Mouse (Mus musculus) neural tube, embryonic 11.5 days (tissue): ENCODE data around the gene Acsl1. TPM values are rescaled to one million over a fixed set of nuclear protein-coding genes. Genes with fewer than 3 reads are reported as not detected.

ENCODE experiments used
- ATAC-seq: fragments of 200-750 bp; cut with Nextera tagmentation; 2 replicates; pipeline ENCODE4 v1.8.0; 2017; ENCODE audit warnings: moderate number of reproducible peaks, mild to moderate bottlenecking, moderate TSS enrichment, moderate library complexity; ENCODE audit not compliant: insufficient read depth, low FRiP score, low TSS enrichment
- DNase-seq: peaks from one replicate; pipeline ENCODE4 v3.0.0-alpha.2; 2015; ENCODE audit warnings: low spot score
- H3K27ac ChIP-seq: fragments of 300-500 bp; sonication (generic); 2 replicates; pipeline ENCODE4 v1.5.1; 2014; ENCODE audit warnings: low read depth, mild to moderate bottlenecking, low read length
- H3K27me3 ChIP-seq: fragments of 300-500 bp; sonication (generic); 2 replicates; pipeline ENCODE4 v1.6.1; 2014; ENCODE audit warnings: mild to moderate bottlenecking, low read length, mixed read lengths; ENCODE audit not compliant: control insufficient read depth, insufficient read depth
- H3K36me3 ChIP-seq: fragments of 300-500 bp; sonication (generic); 2 replicates; pipeline ENCODE4 v1.6.1; 2014; ENCODE audit warnings: mild to moderate bottlenecking, low read length, moderate library complexity, mixed read lengths; ENCODE audit not compliant: control insufficient read depth, insufficient read depth
- H3K4me1 ChIP-seq: fragments of 300-500 bp; sonication (generic); 2 replicates; pipeline ENCODE4 v1.6.1; 2014; ENCODE audit warnings: low read length, mixed read lengths; ENCODE audit not compliant: control insufficient read depth, insufficient read depth
- H3K4me2 ChIP-seq: fragments of 300-500 bp; sonication (generic); 2 replicates; pipeline ENCODE4 v1.6.1; 2014; ENCODE audit warnings: low read depth, mild to moderate bottlenecking, moderate library complexity
- H3K4me3 ChIP-seq: fragments of 300-500 bp; sonication (generic); 2 replicates; pipeline ENCODE4 v1.5.1; 2014; ENCODE audit warnings: low read depth, low read length
- H3K9ac ChIP-seq: fragments of 300-500 bp; sonication (generic); 2 replicates; pipeline ENCODE4 v1.6.1; 2014; ENCODE audit warnings: mild to moderate bottlenecking, low read length
- H3K9me3 ChIP-seq: fragments of 300-500 bp; sonication (generic); 2 replicates; pipeline ENCODE4 v1.6.1; 2016; ENCODE audit warnings: low read length; ENCODE audit not compliant: control insufficient read depth
- WGBS: fragments of 180-500 bp; shearing (Covaris S2); extraction: QIAGEN DNeasy Blood & Tissue Kit; methylation state at CpG from one replicate; pipeline ENCODE4 v1.1.7; 2014; 5-methylcytosine and 5-hydroxymethylcytosine counted together
- polyA plus RNA-seq: library from polyadenylated mRNA; unstranded; fragments of >200 nt; fragmentation: Nextera tagmentation; extraction: Ambion mirVana; gene quantifications from 2 replicates; pipeline ENCODE4 v1.2.1, GENCODE M21; 2014

Acsl1 gene
- polyA plus RNA-seq, 1 experiment from 2014 or later, result 13.5 TPM

- H3K27ac ChIP-seq, result no peak overlapping the region
- H3K4me1 ChIP-seq, result peaks cover 3% of the 10 kb centered on the region; the same call in 1 of the 2 replicates
- H3K4me3 ChIP-seq, result no peak overlapping the region
- ATAC-seq, result no peak
- no peak overlapping the region for H3K9ac ChIP-seq
- H3K27me3 ChIP-seq, result no peaks in the 10 kb centered on the region
- no peaks in the 10 kb centered on the region for H3K9me3 ChIP-seq
- 87% methylated on average over 6 of the region's 6 CpGs for WGBS
- H3K36me3 ChIP-seq, result no peaks in the 10 kb centered on the region
- H3K4me2 ChIP-seq, result no peak overlapping the region
- no peak for DNase-seq
These were observed 20.0 kb downstream of the Acsl1 start for GRCm38 (mm10) chr8:46490821-46491220.

GRCm38 (mm10) chr8:46493495-46494170 is 22.8 kb downstream of the Acsl1 start:
- Histone ChIP-seq H3K27me3 (no peaks in the 10 kb centered on the region), H3K4me1 (no peaks in the 10 kb centered on the region), H3K9ac (no peak overlapping the region), H3K36me3 (no peaks in the 10 kb centered on the region), H3K27ac (no peak overlapping the region), H3K4me2 (no peak overlapping the region), H3K9me3 (no peaks in the 10 kb centered on the region), H3K4me3 (no peak overlapping the region)
- WGBS, result 87% methylated on average over 11 of the region's 11 CpGs
- DNase-seq (no peak), ATAC-seq (no peak)

- Histone ChIP-seq H3K4me2 (no peak overlapping the region), H3K27me3 (no peaks in the 10 kb centered on the region), H3K4me3 (no peak overlapping the region), H3K9me3 (no peaks in the 10 kb centered on the region), H3K36me3 (no peaks in the 10 kb centered on the region), H3K4me1 (no peaks in the 10 kb centered on the region), H3K27ac (no peak overlapping the region), H3K9ac (no peak overlapping the region)
- WGBS, result 86% methylated on average over 6 of the region's 6 CpGs
- DNase-seq (no peak), ATAC-seq (no peak)
These were observed 26.0 kb downstream of the Acsl1 start for GRCm38 (mm10) chr8:46496852-46497251.

- DNase-seq, result no peak
- Histone ChIP-seq H3K9ac (no peak overlapping the region), H3K27ac (no peak overlapping the region), H3K4me2 (no peak overlapping the region), H3K4me1 (no peaks in the 10 kb centered on the region), H3K36me3 (no peaks in the 10 kb centered on the region), H3K4me3 (no peak overlapping the region), H3K9me3 (no peaks in the 10 kb centered on the region), H3K27me3 (no peaks in the 10 kb centered on the region)
- 86% methylated on average over 15 of the region's 15 CpGs for WGBS
- ATAC-seq, result no peak
These were observed 26.6 kb downstream of the Acsl1 start for GRCm38 (mm10) chr8:46497314-46498011.

GRCm38 (mm10) chr8:46499376-46500061 is 28.7 kb downstream of the Acsl1 start:
- Histone ChIP-seq H3K4me3 (no peak overlapping the region), H3K27me3 (no peaks in the 10 kb centered on the region), H3K27ac (no peak overlapping the region), H3K4me2 (no peak overlapping the region), H3K9ac (no peak overlapping the region), H3K36me3 (no peaks in the 10 kb centered on the region), H3K4me1 (no peaks in the 10 kb centered on the region), H3K9me3 (no peaks in the 10 kb centered on the region)
- DNase-seq (no peak), ATAC-seq (no peak)
- 57% methylated on average over 19 of the region's 19 CpGs for WGBS

GRCm38 (mm10) chr8:46502333-46503071 is 31.7 kb downstream of the Acsl1 start:
- Histone ChIP-seq H3K4me3 (no peak overlapping the region), H3K27ac (no peak overlapping the region), H3K4me1 (no peaks in the 10 kb centered on the region), H3K4me2 (peak overlapping the region; percentile 15; the same call in 1 of the 2 replicates), H3K9ac (no peak overlapping the region), H3K36me3 (no peaks in the 10 kb centered on the region), H3K27me3 (no peaks in the 10 kb centered on the region), H3K9me3 (no peaks in the 10 kb centered on the region)
- WGBS, result 23% methylated on average over 19 of the region's 19 CpGs
- ATAC-seq (no peak), DNase-seq (no peak)

- WGBS, result 81% methylated on average over 12 of the region's 12 CpGs
- H3K9ac ChIP-seq, result no peak overlapping the region
- no peak overlapping the region for H3K4me2 ChIP-seq
- no peak for ATAC-seq
- no peaks in the 10 kb centered on the region for H3K27me3 ChIP-seq
- DNase-seq, result no peak
- no peaks in the 10 kb centered on the region for H3K36me3 ChIP-seq
- H3K27ac ChIP-seq, result no peak overlapping the region
- no peaks in the 10 kb centered on the region for H3K4me1 ChIP-seq
- no peaks in the 10 kb centered on the region for H3K9me3 ChIP-seq
- no peak overlapping the region for H3K4me3 ChIP-seq
These were observed 32.3 kb downstream of the Acsl1 start for GRCm38 (mm10) chr8:46503072-46503695.

- Histone ChIP-seq H3K9ac (no peak overlapping the region), H3K27me3 (no peaks in the 10 kb centered on the region), H3K4me3 (no peak overlapping the region), H3K36me3 (no peaks in the 10 kb centered on the region), H3K27ac (no peak overlapping the region), H3K4me2 (no peak overlapping the region), H3K9me3 (no peaks in the 10 kb centered on the region), H3K4me1 (no peaks in the 10 kb centered on the region)
- ATAC-seq (no peak), DNase-seq (no peak)
- WGBS, result 64% methylated on average over 3 of the region's 3 CpGs
These were observed 33.4 kb downstream of the Acsl1 start for GRCm38 (mm10) chr8:46504196-46504595.
